Mouse (Mus musculus) bone marrow macrophage, adult 2 months (primary cell): ENCODE measurements around the gene Olfr979.
"Not testable (repeated sequence)": the region's sequence is repeated elsewhere in the genome, so short reads cannot be mapped to it uniquely, and the experiment has no call there.

Experiments
- CTCF ChIP-seq: IDR thresholded peaks from 2 replicates; pipeline ENCODE4 v1.5.1; 2012; ENCODE audit warnings: low read depth, mild to moderate bottlenecking, low read length, moderate library complexity
- POLR2A ChIP-seq: IDR thresholded peaks from 2 replicates; pipeline ENCODE4 v1.6.1; 2012; ENCODE audit warnings: mild to moderate bottlenecking, low read depth, low read length, borderline replicate concordance

GRCm38 (mm10) chr9:39976581-39977145, 26.6 kb downstream of the Olfr979 start:
- TF ChIP-seq POLR2A, CTCF: not testable (repeated sequence)
